Mouse (Mus musculus) liver, embryonic 14 days (tissue): ENCODE results near the gene Rtl3. TPM values are rescaled to one million over a fixed set of nuclear protein-coding genes. Genes with fewer than 3 reads are reported as not detected.

Source experiments
- polyA plus RNA-seq: library from polyadenylated mRNA; depleted of rRNA; stranded (reverse); fragments of >200 nt; gene quantifications from 2 replicates; pipeline ENCODE4 v1.2.3, GENCODE M21; 2012; rRNA removed

Gene Rtl3
- polyA plus RNA-seq = 1.2 and 2.0 TPM in 2 replicates

DNA sequence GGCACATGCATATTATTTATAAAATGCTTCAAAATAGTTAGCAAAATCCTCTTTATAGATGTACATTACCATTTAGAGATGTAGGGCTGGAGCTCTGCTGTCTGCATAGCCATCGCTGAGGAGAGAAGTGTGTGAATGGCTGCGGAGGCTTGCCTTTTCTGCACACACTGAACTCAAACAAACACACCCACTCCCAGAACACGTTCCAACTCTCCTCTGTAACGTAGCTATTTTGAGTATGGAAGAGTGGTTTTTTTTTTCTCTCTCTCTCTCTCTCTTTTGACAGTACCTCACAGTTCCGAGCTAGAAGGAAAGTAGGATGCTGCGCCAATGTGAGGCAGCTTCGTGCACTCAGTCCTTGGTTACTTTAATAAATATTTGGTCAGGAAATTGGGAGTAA is at the start of gene Rtl3:
Gene Rtl3 (minus strand): TSS at position 236 of the 400 bp plus-strand sequence.

Other genes with a start within 250 kb of the Rtl3 start
- gene Cysltr1, start 237.0 kb downstream of the Rtl3 start, polyA plus RNA-seq = 0.53 and 0.58 TPM in 2 replicates
- 0.78 and 0.95 TPM in 2 replicates for gene Lpar4, start 80.0 kb upstream of the Rtl3 start, polyA plus RNA-seq
- gene P2ry10, start 247.8 kb upstream of the Rtl3 start, polyA plus RNA-seq = 0.05 and 0.06 TPM in 2 replicates